Mouse (Mus musculus): ENCODE results near the gene Zfp111. TPM values are rescaled to one million over a fixed set of nuclear protein-coding genes. Genes with fewer than 3 reads are reported as not detected.

Zfp111 gene
- polyA plus RNA-seq (2012; rRNA removed), result 4.1 and 4.3 TPM in 2 replicates

GRCm38 (mm10) chr7:24211343-24211742 lies at the start of gene Zfp111:
Gene Zfp111, minus strand, starts transcription at chr7:24211443.

GRCm38 (mm10) chr7:24254633-24255474 lies 43.6 kb upstream of the Zfp111 start, which contains the start of gene Zfp108:
Gene Zfp108, plus strand, starts transcription at chr7:24254794.

DNA sequence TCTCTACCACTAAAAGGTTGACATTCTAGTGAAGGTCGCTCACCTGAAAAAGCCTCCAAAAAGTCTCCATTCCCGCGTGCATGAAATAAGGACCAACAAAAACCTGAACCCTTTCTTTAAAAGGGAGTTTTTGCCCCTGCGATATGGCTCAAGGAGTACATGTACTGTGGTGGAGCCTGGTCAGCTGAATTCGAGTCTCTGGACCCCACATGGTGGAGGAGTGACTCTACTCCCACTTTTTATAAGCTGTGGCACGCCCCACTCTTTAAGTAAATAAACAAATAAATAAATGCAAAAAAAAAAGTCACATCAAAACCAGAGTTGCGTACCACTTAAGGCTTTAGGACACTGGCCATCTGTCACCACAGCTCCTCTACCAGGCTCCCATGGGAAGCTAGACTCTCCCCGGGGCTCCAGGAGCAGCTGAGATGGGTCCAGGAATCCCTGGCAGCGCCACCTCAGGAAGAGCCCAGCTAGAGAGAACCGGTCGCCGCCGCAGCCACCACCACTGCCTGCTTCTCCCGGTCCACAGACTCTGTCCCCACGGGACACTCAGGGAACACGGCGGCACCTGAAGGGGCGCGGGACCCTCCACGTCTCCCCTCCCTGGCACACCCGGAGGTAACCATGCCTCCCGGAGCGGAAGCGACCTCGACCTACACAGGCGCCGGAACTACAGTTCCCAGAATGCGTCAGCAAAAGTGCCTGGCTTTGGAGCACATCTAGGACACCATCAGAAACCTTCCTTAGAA lies 26.0 kb upstream of the Zfp111 start, which contains the start of gene Zfp109:
Gene Zfp109, minus strand, starts transcription at position 521 of the 752 bp plus-strand sequence.

DNA sequence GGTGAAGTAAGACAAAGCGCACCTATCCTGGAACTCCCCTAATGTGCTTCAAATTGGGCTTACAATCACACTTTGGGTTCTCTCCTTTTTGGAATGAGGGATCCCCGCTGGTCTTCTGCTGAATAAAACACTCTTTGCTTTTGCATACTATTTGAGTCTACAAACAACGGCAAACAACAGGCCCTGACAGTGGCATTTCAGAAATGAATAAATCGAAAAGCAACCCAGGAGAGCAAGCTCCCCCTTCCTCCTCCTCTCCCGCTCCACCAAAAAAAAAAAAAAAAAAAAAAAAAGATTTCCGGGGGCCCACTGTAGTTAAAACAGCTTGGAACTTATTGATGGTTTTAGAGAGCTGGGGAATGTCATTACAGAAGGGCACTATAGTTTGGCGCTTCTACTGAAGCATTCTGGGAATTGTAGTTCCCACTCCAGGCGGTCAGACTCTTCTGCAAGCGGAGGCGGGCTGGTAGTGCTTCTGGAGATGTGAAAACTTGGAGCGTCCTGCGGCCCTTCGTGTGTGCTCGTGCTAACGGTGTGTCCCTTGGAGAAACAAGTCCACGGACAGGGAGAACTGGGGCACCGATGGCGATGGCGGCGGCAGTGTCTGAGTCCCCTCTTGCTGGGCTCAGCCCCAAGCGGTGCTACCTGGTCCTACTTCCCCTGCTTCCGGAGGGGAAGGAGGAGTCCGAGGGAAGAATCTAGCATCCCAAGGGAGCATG lies 36.5 kb downstream of the Zfp111 start, which contains the start of gene Zfp114:
Gene Zfp114, plus strand, starts transcription at position 443 of the 719 bp plus-strand sequence.

Other genes with a start within 250 kb of the Zfp111 start
- gene Vmn1r181, start 236.8 kb downstream of the Zfp111 start, polyA plus RNA-seq (2012; rRNA removed), result not detected in 2 replicates
- gene V1rd19, start 209.8 kb downstream of the Zfp111 start, polyA plus RNA-seq (2012; rRNA removed), result not detected in 2 replicates
- not detected in 2 replicates for gene Vmn1r183, start 158.2 kb downstream of the Zfp111 start, polyA plus RNA-seq (2012; rRNA removed)
- 39.2 and 39.8 TPM in 2 replicates for gene Zfp180, start 129.5 kb downstream of the Zfp111 start, polyA plus RNA-seq (2012; rRNA removed)
- 6.9 and 7.5 TPM in 2 replicates for gene Zfp112, start 99.1 kb downstream of the Zfp111 start, polyA plus RNA-seq (2012; rRNA removed)
- gene Zfp235, start 77.3 kb downstream of the Zfp111 start, polyA plus RNA-seq (2012; rRNA removed), result 18.3 and 18.8 TPM in 2 replicates
- gene Zfp114, start 36.4 kb downstream of the Zfp111 start, polyA plus RNA-seq (2012; rRNA removed), result 2.6 and 2.9 TPM in 2 replicates
- gene Zfp109, start 26.1 kb upstream of the Zfp111 start, polyA plus RNA-seq (2012; rRNA removed), result 4.9 and 5.0 TPM in 2 replicates
- 4.7 and 5.5 TPM in 2 replicates for gene Zfp108, start 43.4 kb upstream of the Zfp111 start, polyA plus RNA-seq (2012; rRNA removed)
- gene Zfp93, start 59.0 kb upstream of the Zfp111 start, polyA plus RNA-seq (2012; rRNA removed), result 8.3 and 8.5 TPM in 2 replicates
- gene Zfp61, start 89.8 kb upstream of the Zfp111 start, polyA plus RNA-seq (2012; rRNA removed), result 38.1 and 39.7 TPM in 2 replicates
- gene Zfp94, start 105.2 kb upstream of the Zfp111 start, polyA plus RNA-seq (2012; rRNA removed), result 24.7 and 24.9 TPM in 2 replicates
- 0.13 and 0.32 TPM in 2 replicates for gene Tescl, start 122.5 kb upstream of the Zfp111 start, polyA plus RNA-seq (2012; rRNA removed)
- 0.03 and 0.09 TPM in 2 replicates for gene Lypd5, start 137.8 kb upstream of the Zfp111 start, polyA plus RNA-seq (2012; rRNA removed)
- 1.1 and 1.7 TPM in 2 replicates for gene Kcnn4, start 158.8 kb upstream of the Zfp111 start, polyA plus RNA-seq (2012; rRNA removed)
- gene Smg9, start 188.2 kb upstream of the Zfp111 start, polyA plus RNA-seq (2012; rRNA removed), result 51.8 and 59.2 TPM in 2 replicates
- gene Irgc1, start 240.9 kb upstream of the Zfp111 start, polyA plus RNA-seq (2012; rRNA removed), result 0.03 TPM in 1 of 2 replicates, not detected in the other